Mouse (Mus musculus) C2C12 (cell line): ENCODE measurements around the gene Nqo2. TPM values are rescaled to one million over a fixed set of nuclear protein-coding genes. Genes with fewer than 3 reads are reported as not detected.

Source experiments
- H3K27me3 ChIP-seq: one replicate; pipeline ENCODE4 v1.6.1; 2011; ENCODE audit not compliant: control insufficient read depth, insufficient read depth, insufficient read length
- H3K36me3 ChIP-seq: one replicate; pipeline ENCODE4 v1.6.1; 2011; ENCODE audit not compliant: control insufficient read depth, insufficient read depth
- H3K4me3 ChIP-seq: one replicate; pipeline ENCODE4 v1.5.1; 2011; ENCODE audit warnings: mild to moderate bottlenecking, control low read depth; ENCODE audit not compliant: poor library complexity, insufficient read depth, severe bottlenecking
- H3K79me2 ChIP-seq: one replicate; pipeline ENCODE4 v1.6.1; 2011; ENCODE audit not compliant: control insufficient read depth, insufficient read depth
- H3K79me3 ChIP-seq: one replicate; pipeline ENCODE4 v1.6.1; 2011; ENCODE audit warnings: low read depth, control low read depth
- H3ac ChIP-seq: one replicate; pipeline ENCODE3; 2011; ENCODE audit warnings: low read depth; ENCODE audit not compliant: control insufficient read depth, insufficient read length
- CEBPB ChIP-seq: IDR thresholded peaks from one replicate; pipeline ENCODE4 v1.6.1; 2011; ENCODE audit warnings: low read depth, mild to moderate bottlenecking, control low read depth, moderate library complexity
- CTCF ChIP-seq: IDR thresholded peaks from one replicate; pipeline ENCODE4 v1.5.1; 2011; ENCODE audit not compliant: control insufficient read depth, insufficient read depth, insufficient read length
- FOSL1 ChIP-seq: IDR thresholded peaks from one replicate; pipeline ENCODE4 v1.8.0; 2011; ENCODE audit warnings: mild to moderate bottlenecking, low read length; ENCODE audit not compliant: poor library complexity, insufficient read depth, severe bottlenecking
- MAX ChIP-seq: IDR thresholded peaks from one replicate; pipeline ENCODE4 v1.6.1; 2011; ENCODE audit warnings: mild to moderate bottlenecking, control low read depth
- MYOD1 ChIP-seq: IDR thresholded peaks from one replicate; pipeline ENCODE4 v1.6.1; 2011; ENCODE audit warnings: low read depth; ENCODE audit not compliant: control insufficient read depth, insufficient read length
- MYOG ChIP-seq: IDR thresholded peaks from one replicate; pipeline ENCODE4 v1.6.1; 2011; ENCODE audit not compliant: control insufficient read depth, insufficient read length; ENCODE audit errors: extremely low read depth
- USF1 ChIP-seq: IDR thresholded peaks from one replicate; pipeline ENCODE4 v1.6.1; 2011; ENCODE audit warnings: low read depth, mild to moderate bottlenecking, control low read depth, moderate library complexity
- polyA plus RNA-seq: library from polyadenylated mRNA; unstranded; fragments of >200 nt; fragmentation: generic; extraction: Trizol; gene quantifications from one replicate; pipeline ENCODE4 v1.2.1, GENCODE M21; 2012; ENCODE audit warnings: missing spikeins

Gene Nqo2
- polyA plus RNA-seq, 1 experiment = 23.1 TPM

DNA sequence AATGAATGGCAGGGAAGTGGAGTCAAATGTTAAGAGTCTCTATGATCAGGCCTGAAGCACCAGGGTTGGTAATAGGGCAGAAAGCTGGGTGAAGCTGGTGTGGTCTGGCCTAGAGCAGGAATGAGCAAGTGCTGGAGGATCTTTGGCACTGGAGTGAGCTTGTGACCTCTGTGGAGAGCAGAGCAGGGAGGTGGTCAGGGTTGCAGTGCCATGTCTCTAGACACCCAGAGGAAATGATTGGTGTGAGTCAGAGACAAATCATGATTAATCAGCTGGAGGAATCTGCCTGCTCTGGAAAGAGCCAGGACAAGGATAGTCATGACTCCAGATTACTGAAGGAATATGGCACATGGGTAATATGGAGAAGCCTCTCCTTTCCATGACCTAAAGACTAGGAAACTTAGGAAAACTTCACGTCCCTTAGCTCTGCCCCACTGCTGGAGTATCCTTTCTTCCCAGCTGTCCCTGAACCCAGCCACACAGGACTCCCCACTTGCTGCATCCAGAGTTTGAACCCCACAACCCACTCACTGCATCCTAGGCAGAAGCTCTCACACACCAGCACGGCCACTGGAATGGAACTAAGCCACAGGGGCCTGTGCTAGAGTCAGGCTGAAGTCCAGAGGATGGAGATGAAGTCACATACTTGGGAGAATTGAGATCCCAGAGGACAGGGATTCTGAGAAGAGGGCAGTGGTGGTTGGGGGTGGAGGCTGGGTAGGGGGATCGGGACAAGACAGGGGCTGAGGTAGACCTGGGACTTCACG lies 13.0 kb upstream of the Nqo2 start:
- H3K27me3 ChIP-seq = no peaks in the 10 kb centered on the region
- no peak overlapping the region for H3ac ChIP-seq
- H3K79me3 ChIP-seq = no peaks in the 10 kb centered on the region
- H3K79me2 ChIP-seq = no peaks in the 10 kb centered on the region
- H3K4me3 ChIP-seq = no peak overlapping the region
- TF ChIP-seq FOSL1 (peak; percentile 53), MYOG (no peak), CTCF (no peak), USF1 (peak; percentile 41), MAX (peak; percentile 45), MYOD1 (peak; percentile 12), CEBPB (peak; percentile 34)
- H3K36me3 ChIP-seq = no peaks in the 10 kb centered on the region

DNA sequence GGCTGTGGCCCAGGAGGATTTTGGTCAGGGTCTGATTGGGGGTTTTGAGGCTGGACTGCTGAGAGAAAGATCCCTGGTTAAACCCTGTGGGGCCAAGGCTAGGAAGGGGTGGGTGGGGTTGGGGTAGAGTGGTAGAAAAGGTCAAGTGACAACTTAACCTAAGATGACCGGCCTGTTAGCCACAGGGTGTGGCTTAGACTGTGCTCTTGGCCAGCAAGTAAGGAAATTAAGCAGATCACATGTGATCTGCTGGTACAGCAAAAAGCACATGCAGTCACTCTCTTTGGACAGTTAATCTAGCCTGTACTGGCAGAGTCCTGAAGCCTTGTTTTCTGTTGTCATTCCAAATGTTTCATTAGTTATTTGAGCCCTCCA lies 12.4 kb upstream of the Nqo2 start:
- TF ChIP-seq MYOD1 (no peak), FOSL1 (no peak), USF1 (peak; percentile 61), MAX (no peak)
- Histone ChIP-seq H3K79me2 (no peaks in the 10 kb centered on the region), H3K36me3 (no peaks in the 10 kb centered on the region), H3K27me3 (no peaks in the 10 kb centered on the region), H3K4me3 (no peak overlapping the region), H3ac (no peak overlapping the region), H3K79me3 (no peaks in the 10 kb centered on the region)

DNA sequence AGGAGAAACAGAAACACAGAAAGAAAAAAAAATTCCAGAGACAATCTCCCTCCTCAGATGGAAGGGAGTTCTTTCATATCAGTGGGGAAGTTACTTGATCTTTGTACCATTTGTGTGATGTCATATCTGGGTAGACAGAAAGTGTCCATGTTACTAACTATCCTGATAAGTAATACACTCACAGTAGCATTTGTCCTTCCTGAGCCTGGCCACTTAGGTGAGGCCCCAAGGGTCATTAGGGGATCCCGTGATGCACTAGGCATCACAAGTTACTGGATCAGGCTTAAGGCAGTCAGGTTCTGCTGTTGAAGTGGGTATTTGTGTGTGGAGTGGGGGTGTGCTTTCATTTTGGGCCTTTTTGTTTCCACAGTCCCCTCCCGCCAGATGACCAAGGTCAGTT lies 11.5 kb upstream of the Nqo2 start:
- no peak overlapping the region for H3K4me3 ChIP-seq
- no peaks in the 10 kb centered on the region for H3K79me3 ChIP-seq
- H3ac ChIP-seq = no peak overlapping the region
- H3K27me3 ChIP-seq = no peaks in the 10 kb centered on the region
- H3K36me3 ChIP-seq = no peaks in the 10 kb centered on the region
- no peaks in the 10 kb centered on the region for H3K79me2 ChIP-seq
- TF ChIP-seq CTCF (no peak), MYOD1 (no peak), MYOG (no peak), MAX (no peak), USF1 (no peak), CEBPB (no peak), FOSL1 (no peak)

DNA sequence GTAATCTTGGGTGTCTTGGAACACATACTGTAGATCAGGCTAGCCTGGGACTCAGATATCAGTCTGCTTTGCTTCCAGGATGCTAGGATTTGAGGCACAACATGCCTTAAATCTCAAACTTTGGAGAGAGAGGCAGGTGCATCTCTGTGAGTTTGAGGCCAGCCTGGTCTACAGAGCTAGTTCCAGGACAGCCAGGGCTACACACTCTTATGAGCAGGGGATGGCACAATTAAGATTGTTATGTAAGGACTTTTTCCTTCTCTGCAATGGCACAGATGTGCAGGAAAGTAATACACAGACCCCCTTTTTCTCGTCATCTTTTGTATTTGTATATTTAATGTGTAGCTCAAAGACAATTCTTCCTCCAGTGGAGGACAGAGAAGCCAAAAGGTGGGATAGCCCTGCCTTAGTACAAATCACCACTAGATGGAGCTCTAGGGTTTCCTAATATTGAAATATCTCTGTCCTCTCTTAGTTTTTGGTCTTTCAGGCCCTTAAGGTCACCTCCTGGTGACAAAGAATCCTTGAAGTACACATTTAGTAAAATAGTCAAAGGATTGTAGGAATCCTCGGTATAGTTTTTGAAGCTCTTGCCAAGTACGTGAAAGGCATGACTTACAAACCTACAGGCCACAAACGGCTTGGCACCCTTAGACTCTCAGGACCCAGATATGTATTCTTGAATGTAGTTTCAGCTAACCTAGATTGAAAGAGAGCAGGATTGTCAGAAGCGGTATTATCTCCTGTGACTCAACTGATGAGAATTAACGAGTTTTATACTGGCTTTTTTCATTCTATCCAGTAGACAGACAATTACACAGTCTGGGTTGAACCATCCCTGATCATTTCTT lies 7.7 kb upstream of the Nqo2 start:
- Histone ChIP-seq H3K36me3 (no peaks in the 10 kb centered on the region), H3K4me3 (no peak overlapping the region), H3K27me3 (no peaks in the 10 kb centered on the region), H3K79me2 (no peaks in the 10 kb centered on the region), H3K79me3 (no peaks in the 10 kb centered on the region), H3ac (no peak overlapping the region)
- TF ChIP-seq USF1 (no peak), MYOD1 (no peak), FOSL1 (no peak), MAX (no peak), CEBPB (no peak), MYOG (no peak), CTCF (no peak)

DNA sequence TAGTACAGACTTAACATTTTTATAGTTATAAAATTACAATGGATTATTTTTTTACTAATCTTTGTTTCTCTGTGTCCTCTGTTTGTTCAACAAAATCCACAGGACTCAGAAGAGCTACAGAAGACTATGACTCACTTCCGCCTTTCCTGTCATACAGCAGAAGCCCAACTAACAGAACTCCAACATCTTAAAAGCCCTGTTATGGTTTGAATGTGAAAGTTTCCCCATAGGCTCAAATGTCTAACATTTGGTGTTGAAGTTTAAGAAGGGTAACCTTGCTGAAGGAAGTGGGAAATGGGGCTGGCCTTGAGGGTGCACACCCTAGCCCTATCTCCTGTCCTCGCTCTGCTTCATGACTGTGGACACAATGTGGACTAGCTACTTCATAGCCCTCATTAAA lies 4.7 kb upstream of the Nqo2 start:
- no peaks in the 10 kb centered on the region for H3K79me3 ChIP-seq
- H3K36me3 ChIP-seq = no peaks in the 10 kb centered on the region
- no peaks in the 10 kb centered on the region for H3K27me3 ChIP-seq
- TF ChIP-seq FOSL1 (no peak), MAX (no peak), CEBPB (no peak), USF1 (no peak), MYOG (no peak), MYOD1 (no peak), CTCF (no peak)
- no peaks in the 10 kb centered on the region for H3K79me2 ChIP-seq
- no peak overlapping the region for H3K4me3 ChIP-seq
- no peak overlapping the region for H3ac ChIP-seq
